Mouse (Mus musculus) thymus, adult 2 months (tissue): ENCODE measurements around the gene Cnot6l. TPM values are rescaled to one million over a fixed set of nuclear protein-coding genes. Genes with fewer than 3 reads are reported as not detected.

Experiments
- DNase-seq: peaks from one replicate; pipeline ENCODE4 v3.0.0; 2021
- H3K27ac ChIP-seq: fragments of 200-500 bp; 2 replicates; pipeline ENCODE4 v1.5.1; 2012; ENCODE audit warnings: low read length, control low read depth; ENCODE audit not compliant: control insufficient read depth, insufficient read depth
- H3K27me3 ChIP-seq: fragments of 200-500 bp; 2 replicates; pipeline ENCODE4 v1.6.1; 2012; ENCODE audit warnings: mild to moderate bottlenecking, low read length, moderate library complexity, mixed read lengths; ENCODE audit not compliant: control insufficient read depth, insufficient read depth
- H3K36me3 ChIP-seq: fragments of 200-500 bp; 2 replicates; pipeline ENCODE4 v1.6.1; 2012; ENCODE audit warnings: mild to moderate bottlenecking, low read length, moderate library complexity; ENCODE audit not compliant: control insufficient read depth, insufficient read depth
- H3K4me1 ChIP-seq: fragments of 200-500 bp; replicated peaks from 2 replicates; pipeline ENCODE4 v1.6.1; 2012; ENCODE audit warnings: low read length; ENCODE audit not compliant: control insufficient read depth, insufficient read depth
- H3K4me3 ChIP-seq: fragments of 200-500 bp; 2 replicates; pipeline ENCODE4 v1.5.1; 2012; ENCODE audit warnings: mild to moderate bottlenecking, low read length, control low read depth, moderate library complexity; ENCODE audit not compliant: control insufficient read depth, insufficient read depth
- CTCF ChIP-seq: fragments of 200-500 bp; IDR thresholded peaks from 2 replicates; pipeline ENCODE4 v1.5.1; 2012; ENCODE audit warnings: mild to moderate bottlenecking, control low read depth, low read length, moderate library complexity, borderline replicate concordance; ENCODE audit not compliant: control insufficient read depth, poor library complexity, insufficient read depth; ENCODE audit errors: extremely low read depth
- POLR2A ChIP-seq: fragments of 200-500 bp; IDR thresholded peaks from 2 replicates; pipeline ENCODE4 v1.6.1; 2012; ENCODE audit warnings: mild to moderate bottlenecking, low read length, control low read depth, moderate library complexity; ENCODE audit not compliant: control insufficient read depth, poor library complexity, insufficient read depth; ENCODE audit errors: extremely low read depth
- WGBS: fragments of 180-500 bp; shearing (Covaris S2); methylation state at CpG from one replicate; pipeline ENCODE4 v1.1.7; 2018; 5-methylcytosine and 5-hydroxymethylcytosine counted together
- polyA plus RNA-seq: library from polyadenylated mRNA; depleted of rRNA; stranded (reverse); fragments of >200 nt; gene quantifications from 2 replicates; pipeline ENCODE4 v1.2.3, GENCODE M21; 2012

Gene Cnot6l
- polyA plus RNA-seq, 1 experiment, result 27.3 TPM

- Histone ChIP-seq H3K4me1 (peaks cover 2% of the 10 kb centered on the region; the same call in 1 of the 2 replicates), H3K36me3 (no peaks in the 10 kb centered on the region), H3K27me3 (no peaks in the 10 kb centered on the region), H3K27ac (no peak overlapping the region; the same call in 1 of the 2 replicates), H3K4me3 (no peak overlapping the region)
- no peak for TF ChIP-seq POLR2A
- TF ChIP-seq CTCF, result no peak
- WGBS, result 70% methylated on average over 10 of the region's 10 CpGs
- no peak for DNase-seq
These were observed 37.6 kb upstream of the Cnot6l start for GRCm38 (mm10) chr5:96201462-96202154.

GRCm38 (mm10) chr5:96200269-96200668, 36.3 kb upstream of the Cnot6l start:
- DNase-seq, result no peak
- TF ChIP-seq CTCF, result no peak
- no peak for TF ChIP-seq POLR2A
- Histone ChIP-seq H3K27ac (no peak overlapping the region), H3K4me3 (no peak overlapping the region), H3K27me3 (no peaks in the 10 kb centered on the region), H3K4me1 (peaks cover 2% of the 10 kb centered on the region; the same call in 1 of the 2 replicates), H3K36me3 (no peaks in the 10 kb centered on the region)
- WGBS, result 89% methylated on average over 3 of the region's 3 CpGs

- H3K4me1 ChIP-seq, result peaks cover 2% of the 10 kb centered on the region; the same call in 1 of the 2 replicates
- no peak for TF ChIP-seq CTCF
- TF ChIP-seq POLR2A, result no peak
- WGBS, result 93% methylated on average over 6 of the region's 6 CpGs
- no peaks in the 10 kb centered on the region for H3K36me3 ChIP-seq
- no peak overlapping the region for H3K4me3 ChIP-seq
- no peak for DNase-seq
- H3K27me3 ChIP-seq, result no peaks in the 10 kb centered on the region
- H3K27ac ChIP-seq, result no peak overlapping the region
These were observed 34.3 kb upstream of the Cnot6l start for GRCm38 (mm10) chr5:96198271-96198670.

GRCm38 (mm10) chr5:96196547-96197052, 32.6 kb upstream of the Cnot6l start:
- no peaks in the 10 kb centered on the region for H3K36me3 ChIP-seq
- no peak for TF ChIP-seq CTCF
- WGBS, result 76% methylated on average over 2 of the region's 2 CpGs

GRCm38 (mm10) chr5:96191251-96191650, 27.3 kb upstream of the Cnot6l start:
- Histone ChIP-seq H3K4me1 (no peaks in the 10 kb centered on the region), H3K27ac (no peak overlapping the region), H3K36me3 (no peaks in the 10 kb centered on the region), H3K4me3 (no peak overlapping the region), H3K27me3 (no peaks in the 10 kb centered on the region)
- TF ChIP-seq POLR2A (no peak), CTCF (no peak)
- DNase-seq, result no peak
- 41% methylated on average over 4 of the region's 4 CpGs for WGBS

More at GRCm38 (mm10) chr5:96196547-96197052, 32.6 kb upstream of the Cnot6l start:
- Histone ChIP-seq H3K27ac (no peak overlapping the region), H3K4me3 (no peak overlapping the region), H3K4me1 (peaks cover 2% of the 10 kb centered on the region; the same call in 1 of the 2 replicates), H3K27me3 (no peaks in the 10 kb centered on the region)
- no peak for DNase-seq

GRCm38 (mm10) chr5:96189761-96190160, 25.8 kb upstream of the Cnot6l start:
- DNase-seq, result no peak
- 98% methylated on average over 1 of the region's 1 CpGs for WGBS
- TF ChIP-seq POLR2A, result no peak
- TF ChIP-seq CTCF, result no peak
- Histone ChIP-seq H3K4me1 (no peaks in the 10 kb centered on the region), H3K36me3 (no peaks in the 10 kb centered on the region), H3K4me3 (no peak overlapping the region), H3K27ac (no peak overlapping the region), H3K27me3 (no peaks in the 10 kb centered on the region)

- DNase-seq, result no peak
- WGBS, result 78% methylated on average over 2 of the region's 2 CpGs
These were observed 20.0 kb upstream of the Cnot6l start for GRCm38 (mm10) chr5:96183987-96184386.

More at GRCm38 (mm10) chr5:96183987-96184386, 20.0 kb upstream of the Cnot6l start:
- Histone ChIP-seq H3K4me3 (no peak overlapping the region), H3K4me1 (no peaks in the 10 kb centered on the region), H3K36me3 (no peaks in the 10 kb centered on the region), H3K27me3 (no peaks in the 10 kb centered on the region), H3K27ac (no peak overlapping the region)
- TF ChIP-seq CTCF, result no peak
- no peak for TF ChIP-seq POLR2A
